Mouse (Mus musculus): ENCODE measurements around the gene Fbxw21. TPM values are rescaled to one million over a fixed set of nuclear protein-coding genes. Genes with fewer than 3 reads are reported as not detected.

Fbxw21 gene
- 0.08 and 0.14 TPM in 2 replicates for polyA plus RNA-seq (2015; fragmentation: Nextera tagmentation; extraction: Ambion mirVana)

GRCm38 (mm10) chr9:109161941-109162340, at the start of gene Fbxw21:
Gene Fbxw21, minus strand, starts transcription at chr9:109162041.

GRCm38 (mm10) chr9:109195875-109196274, 34.0 kb upstream of the Fbxw21 start, which contains the start of gene Fbxw13:
Gene Fbxw13, minus strand, starts transcription at chr9:109195975.

GRCm38 (mm10) chr9:109095137-109095982, 66.5 kb downstream of the Fbxw21 start, which contains the start of gene Plxnb1:
Gene Plxnb1, plus strand, starts transcription at chr9:109095389.

Other genes with a start within 250 kb of the Fbxw21 start
- not detected in 2 replicates for gene Tmem89, start 247.4 kb downstream of the Fbxw21 start, polyA plus RNA-seq (2015; fragmentation: Nextera tagmentation; extraction: Ambion mirVana)
- gene Uqcrc1, start 225.4 kb downstream of the Fbxw21 start, polyA plus RNA-seq (2015; fragmentation: Nextera tagmentation; extraction: Ambion mirVana): 369 and 386 TPM in 2 replicates
- 2.6 and 3.5 TPM in 2 replicates for gene Col7a1, start 208.5 kb downstream of the Fbxw21 start, polyA plus RNA-seq (2015; fragmentation: Nextera tagmentation; extraction: Ambion mirVana)
- gene Ucn2, start 176.0 kb downstream of the Fbxw21 start, polyA plus RNA-seq (2015; fragmentation: Nextera tagmentation; extraction: Ambion mirVana): not detected in 2 replicates
- 6.9 and 8.0 TPM in 2 replicates for gene Pfkfb4, start 170.3 kb downstream of the Fbxw21 start, polyA plus RNA-seq (2015; fragmentation: Nextera tagmentation; extraction: Ambion mirVana)
- gene Shisa5, start 123.5 kb downstream of the Fbxw21 start, polyA plus RNA-seq (2015; fragmentation: Nextera tagmentation; extraction: Ambion mirVana): 134 and 166 TPM in 2 replicates
- 18.5 and 25.6 TPM in 2 replicates for gene Trex1, start 102.3 kb downstream of the Fbxw21 start, polyA plus RNA-seq (2015; fragmentation: Nextera tagmentation; extraction: Ambion mirVana)
- 13.7 and 17.2 TPM in 2 replicates for gene Atrip, start 87.9 kb downstream of the Fbxw21 start, polyA plus RNA-seq (2015; fragmentation: Nextera tagmentation; extraction: Ambion mirVana)
- gene Ccdc51, start 79.5 kb downstream of the Fbxw21 start, polyA plus RNA-seq (2015; fragmentation: Nextera tagmentation; extraction: Ambion mirVana): 7.1 and 9.1 TPM in 2 replicates
- gene Tma7, start 79.5 kb downstream of the Fbxw21 start, polyA plus RNA-seq (2015; fragmentation: Nextera tagmentation; extraction: Ambion mirVana): 350 and 394 TPM in 2 replicates
- 3.3 and 3.7 TPM in 2 replicates for gene Plxnb1, start 66.7 kb downstream of the Fbxw21 start, polyA plus RNA-seq (2015; fragmentation: Nextera tagmentation; extraction: Ambion mirVana)
- gene Fbxw13, start 33.9 kb upstream of the Fbxw21 start, polyA plus RNA-seq (2015; fragmentation: Nextera tagmentation; extraction: Ambion mirVana): not detected in 2 replicates
- gene Fbxw20, start 72.7 kb upstream of the Fbxw21 start, polyA plus RNA-seq (2015; fragmentation: Nextera tagmentation; extraction: Ambion mirVana): 0.48 TPM in 1 of 2 replicates, not detected in the other
- gene Fbxw14, start 125.6 kb upstream of the Fbxw21 start, polyA plus RNA-seq (2015; fragmentation: Nextera tagmentation; extraction: Ambion mirVana): 0.30 and 0.59 TPM in 2 replicates
- 0.29 TPM in 1 of 2 replicates, not detected in the other for gene Fbxw28, start 177.6 kb upstream of the Fbxw21 start, polyA plus RNA-seq (2015; fragmentation: Nextera tagmentation; extraction: Ambion mirVana)
- 0.48 and 0.68 TPM in 2 replicates for gene Fbxw22, start 242.3 kb upstream of the Fbxw21 start, polyA plus RNA-seq (2015; fragmentation: Nextera tagmentation; extraction: Ambion mirVana)